Mouse (Mus musculus): ENCODE results near the gene Mapt.

- TF ChIP-seq CTCF (IDR thresholded peaks at IDR 0.05; ENCODE audit: control insufficient read depth, insufficient read depth, insufficient replicate concordance, low read depth, low read length) = peak; percentile 98
- no peak for TF ChIP-seq POLR2A (IDR thresholded peaks at IDR 0.05; ENCODE audit: control insufficient read depth, low read depth, low read length)
Measured at GRCm38 (mm10) chr11:104315703-104316102, 84.5 kb downstream of the Mapt start.

Data from testis, adult 2 months (tissue).